15 mouse cellular contexts compared by ENCODE assay signal in the genomic region with DNA sequence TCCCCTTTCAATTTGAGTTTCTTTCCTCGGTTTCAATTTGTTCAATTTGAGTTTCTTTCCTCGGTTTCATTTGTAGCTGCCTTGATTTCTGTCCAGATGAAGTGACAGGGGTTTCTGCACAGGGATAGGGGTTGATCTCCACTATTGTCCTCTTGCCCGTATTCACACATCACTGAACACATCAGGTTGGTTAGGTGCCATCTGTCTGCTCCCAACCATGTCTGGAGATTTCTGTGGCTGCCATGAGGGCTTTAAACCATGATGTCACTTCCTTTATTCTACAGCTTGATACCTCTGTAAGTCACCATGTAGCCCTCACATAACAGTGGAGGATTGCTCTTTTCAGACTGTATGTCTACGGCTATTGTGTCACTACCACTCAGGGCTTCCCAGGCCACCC. TPM values are rescaled to one million over a fixed set of nuclear protein-coding genes. Genes with fewer than 3 reads are reported as not detected.
A peak's percentile ranks its signal among the peaks of the same experiment; 100 is the strongest.
DNase-seq lines count a peak whose midpoint lies in the region; ATAC-seq and TF ChIP-seq lines count a peak whose summit lies in the region.
"Had no signal": no experiment of that assay in that cellular context is flagged by ENCODE, and none has a peak within 500 bp of the region (broad histone marks: within the 10 kb centered on the region; RNA-seq: fewer than 3 reads in every experiment).

No protein-coding gene starts in this region.

- no peak overlapping the region for H3K4me3 ChIP-seq in heart, embryonic 15.5 days
- H3K4me3 ChIP-seq in midbrain, postnatal 0 days (ENCODE audit: low read depth, low read length) = no peak overlapping the region
- H3K4me3 ChIP-seq in midbrain, embryonic 14.5 days (replicated peaks; ENCODE audit: low read depth, low read length) = no peak overlapping the region
- H3K4me3 ChIP-seq in neural tube, embryonic 14.5 days (ENCODE audit: low read depth, low read length) = no peak overlapping the region
- H3K4me3 ChIP-seq: limb, embryonic 15.5 days had no signal

- H3K9ac ChIP-seq in heart, embryonic 15.5 days = no peak overlapping the region
- no peak overlapping the region for H3K9ac ChIP-seq in midbrain, postnatal 0 days (replicated peaks; ENCODE audit: low read length, poor library complexity, severe bottlenecking)
- no peak overlapping the region for H3K9ac ChIP-seq in midbrain, embryonic 14.5 days (replicated peaks; ENCODE audit: low read length)
- no peak overlapping the region for H3K9ac ChIP-seq in neural tube, embryonic 14.5 days (replicated peaks; ENCODE audit: low read depth, low read length)
- H3K9ac ChIP-seq: limb, embryonic 15.5 days had no signal

- 61% methylated on average over 4 of the region's 4 CpGs for WGBS in heart, embryonic 15.5 days
- WGBS in midbrain, postnatal 0 days = 75% methylated on average over 4 of the region's 4 CpGs
- 77% methylated on average over 4 of the region's 4 CpGs for WGBS in midbrain, embryonic 14.5 days
- 63% methylated on average over 4 of the region's 4 CpGs for WGBS in neural tube, embryonic 14.5 days

- no peak for TF ChIP-seq CTCF in midbrain, postnatal 0 days (IDR thresholded peaks at IDR 0.05)

- H3K27ac ChIP-seq in heart, embryonic 15.5 days = peak overlapping the region; percentile 21; the same call in 1 of the 2 replicates
- H3K27ac ChIP-seq in midbrain, postnatal 0 days (ENCODE audit: low read depth, low read length) = no peak overlapping the region
- no peak overlapping the region for H3K27ac ChIP-seq in midbrain, embryonic 14.5 days (replicated peaks; ENCODE audit: low read depth, low read length)
- peak overlapping the region; percentile 0; the same call in 1 of the 2 replicates for H3K27ac ChIP-seq in neural tube, embryonic 14.5 days (ENCODE audit: low read depth, low read length)
- H3K27ac ChIP-seq: limb, embryonic 15.5 days had no signal

- H3K4me2 ChIP-seq in heart, embryonic 15.5 days = no peak overlapping the region; the same call in 1 of the 2 replicates
- no peak overlapping the region for H3K4me2 ChIP-seq in midbrain, postnatal 0 days (ENCODE audit: low read depth, low read length, poor library complexity, severe bottlenecking)
- H3K4me2 ChIP-seq in midbrain, embryonic 14.5 days (ENCODE audit: low read length) = no peak overlapping the region
- no peak overlapping the region for H3K4me2 ChIP-seq in neural tube, embryonic 14.5 days (ENCODE audit: low read depth, low read length)
- H3K4me2 ChIP-seq: limb, embryonic 15.5 days had no signal

- peak; percentile 73 to 75 for DNase-seq in cerebellum, postnatal 10 days
- no peak for DNase-seq in cerebellum, adult 8-10 months
- DNase-seq in heart, adult 8-10 months (ENCODE audit: low spot score) = no peak
- peak; percentile 51 for DNase-seq in midbrain, postnatal 0 days (ENCODE audit: low spot score)
- DNase-seq in midbrain, embryonic 14.5 days = no peak
- DNase-seq in frontal cortex, postnatal 25 days (ENCODE audit: low spot score in 2 of 2) = no peak
- DNase-seq: adrenal gland, postnatal 36 days; cerebellum, postnatal 25 days; kidney, postnatal 10 days; layer of hippocampus, adult 9-11 months; lung, adult 2 months had no signal

- H3K27me3 ChIP-seq in heart, embryonic 15.5 days = no peaks in the 10 kb centered on the region
- no peaks in the 10 kb centered on the region for H3K27me3 ChIP-seq in midbrain, postnatal 0 days (ENCODE audit: insufficient read depth, low read length)
- no peaks in the 10 kb centered on the region for H3K27me3 ChIP-seq in midbrain, embryonic 14.5 days (ENCODE audit: control insufficient read depth, insufficient read depth, low read length)
- peaks cover 5% of the 10 kb centered on the region; the same call in 1 of the 2 replicates for H3K27me3 ChIP-seq in neural tube, embryonic 14.5 days (ENCODE audit: control insufficient read depth, insufficient read depth, low read length)
- H3K27me3 ChIP-seq: limb, embryonic 15.5 days had no signal

- no peaks in the 10 kb centered on the region for H3K9me3 ChIP-seq in heart, embryonic 15.5 days (replicated peaks)
- no peaks in the 10 kb centered on the region for H3K9me3 ChIP-seq in midbrain, postnatal 0 days (ENCODE audit: low read length)
- no peaks in the 10 kb centered on the region for H3K9me3 ChIP-seq in midbrain, embryonic 14.5 days (ENCODE audit: control insufficient read depth, low read length)
- H3K9me3 ChIP-seq in neural tube, embryonic 14.5 days (ENCODE audit: control insufficient read depth, low read length) = no peaks in the 10 kb centered on the region
- H3K9me3 ChIP-seq: limb, embryonic 15.5 days had no signal

- peaks cover 68% of the 10 kb centered on the region for H3K4me1 ChIP-seq in heart, embryonic 15.5 days (replicated peaks)
- H3K4me1 ChIP-seq in midbrain, postnatal 0 days (ENCODE audit: insufficient read depth, low read length) = peaks cover 12% of the 10 kb centered on the region
- peaks cover 54% of the 10 kb centered on the region for H3K4me1 ChIP-seq in midbrain, embryonic 14.5 days (ENCODE audit: control insufficient read depth, insufficient read depth, low read length)
- peaks cover 44% of the 10 kb centered on the region for H3K4me1 ChIP-seq in neural tube, embryonic 14.5 days (ENCODE audit: control insufficient read depth, insufficient read depth, low read length)

- ATAC-seq in heart, embryonic 15.5 days (replicated peaks; ENCODE audit: insufficient number of reproducible peaks, insufficient read depth, low FRiP score, low read depth) = no peak
- ATAC-seq in midbrain, postnatal 0 days (ENCODE audit: low FRiP score) = no peak
- ATAC-seq in midbrain, embryonic 14.5 days (ENCODE audit: low FRiP score, low TSS enrichment) = no peak
- ATAC-seq in neural tube, embryonic 14.5 days (ENCODE audit: low read depth) = no peak
- ATAC-seq: intestine, postnatal 0 days had no signal

- no peaks in the 10 kb centered on the region for H3K36me3 ChIP-seq in heart, embryonic 15.5 days
- no peaks in the 10 kb centered on the region for H3K36me3 ChIP-seq in midbrain, postnatal 0 days (ENCODE audit: insufficient read depth, low read length)
- no peaks in the 10 kb centered on the region for H3K36me3 ChIP-seq in midbrain, embryonic 14.5 days (ENCODE audit: control insufficient read depth, insufficient read depth, low read length)
- no peaks in the 10 kb centered on the region for H3K36me3 ChIP-seq in neural tube, embryonic 14.5 days (ENCODE audit: control insufficient read depth, insufficient read depth, low read length)
- H3K36me3 ChIP-seq: limb, embryonic 15.5 days had no signal

RNA-seq across cellular contexts. Expression of a gene that starts 4.0 kb away (rescaled TPM):
- 22.6 and 27.1 TPM in 2 replicates for polyA plus RNA-seq in heart, embryonic 15.5 days (2015; fragmentation: Nextera tagmentation; extraction: Ambion mirVana)
- 10 to 100 TPM; 16.3 to 21.5 (median 20.7) TPM for total RNA-seq in heart, adult 8-10 months (2022)
- 65.4 and 80.9 TPM in 2 replicates for total RNA-seq in midbrain, postnatal 0 days (2014; rRNA removed)
- polyA plus RNA-seq in midbrain, postnatal 0 days (2015; fragmentation: Nextera tagmentation; extraction: Ambion mirVana) = 43.5 and 43.8 TPM in 2 replicates
- polyA plus RNA-seq in midbrain, embryonic 14.5 days (2014; fragmentation: Nextera tagmentation; extraction: Ambion mirVana) = 64.6 and 81.8 TPM in 2 replicates
- polyA plus RNA-seq in neural tube, embryonic 14.5 days (2014; fragmentation: Nextera tagmentation; extraction: Ambion mirVana) = 73.7 and 74.1 TPM in 2 replicates

Comparison
In these comparisons a context has a peak if more than half of its experiments do, and no peak if none do; other contexts are left out.
1. DNase-seq: peak in cerebellum, postnatal 10 days (2 of 2) and midbrain, postnatal 0 days (single experiment); none in cerebellum, adult 8-10 months (single experiment), heart, adult 8-10 months (single experiment), midbrain, embryonic 14.5 days (single experiment) and frontal cortex, postnatal 25 days (0 of 2).
2. H3K27ac ChIP-seq: peak in heart, embryonic 15.5 days (single experiment) and neural tube, embryonic 14.5 days (single experiment); none in midbrain, postnatal 0 days (single experiment) and midbrain, embryonic 14.5 days (single experiment).